Mouse (Mus musculus) CD8-positive naive resting alpha-beta T cell, adult 2 months (primary cell): ENCODE measurements around the gene Kcnk4.
A peak's percentile ranks its signal among the peaks of the same experiment; 100 is the strongest.

Source experiments
- DNase-seq, 2 experiments: peaks; one replicate each; pipeline ENCODE4 v3.0.0; 2022; ENCODE audit warnings: low read depth in 2 of 2, low spot score in 2 of 2

The Kcnk4 gene

DNA sequence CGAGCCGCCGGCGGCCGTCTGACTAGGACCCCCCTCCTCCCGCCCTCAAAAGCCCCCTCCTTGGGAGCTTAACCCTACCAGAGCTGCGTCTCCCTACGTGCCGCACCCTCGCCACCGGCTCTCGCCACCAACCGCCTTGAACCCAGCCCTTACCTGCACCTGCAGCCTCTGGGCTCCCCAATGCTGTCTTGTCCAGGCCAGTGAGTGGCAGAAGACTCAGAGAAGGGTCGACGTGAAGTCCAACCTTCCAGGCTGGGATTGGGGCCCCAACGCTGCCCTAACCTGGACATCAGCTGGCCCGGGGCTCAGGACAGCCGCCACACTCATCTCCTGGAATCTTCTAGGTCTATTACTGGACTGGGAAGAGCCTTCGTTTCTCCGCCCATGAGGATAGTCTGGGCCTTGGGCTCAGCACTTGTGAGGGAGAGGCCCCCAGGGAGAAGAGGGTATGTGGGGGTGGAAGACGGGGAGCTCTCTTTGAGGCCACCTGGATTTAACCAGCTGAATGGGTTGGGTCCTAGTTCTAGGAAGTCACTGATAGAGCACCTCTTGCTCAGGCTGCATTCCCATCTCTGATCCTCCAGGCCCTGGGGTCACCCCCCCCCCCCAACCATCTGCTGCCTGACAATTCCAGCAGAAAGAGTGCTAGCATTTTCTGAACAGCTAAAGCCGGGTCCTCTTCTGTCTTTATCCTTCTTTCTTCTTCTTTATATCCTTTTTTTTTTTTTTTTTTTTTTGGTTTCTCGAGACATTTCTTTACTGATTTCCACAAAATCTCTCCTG, at the start of gene Kcnk4:
Kcnk4 (minus strand) TSS at position 321 of the 783 bp plus-strand sequence.
- DNase-seq: no peak

DNA sequence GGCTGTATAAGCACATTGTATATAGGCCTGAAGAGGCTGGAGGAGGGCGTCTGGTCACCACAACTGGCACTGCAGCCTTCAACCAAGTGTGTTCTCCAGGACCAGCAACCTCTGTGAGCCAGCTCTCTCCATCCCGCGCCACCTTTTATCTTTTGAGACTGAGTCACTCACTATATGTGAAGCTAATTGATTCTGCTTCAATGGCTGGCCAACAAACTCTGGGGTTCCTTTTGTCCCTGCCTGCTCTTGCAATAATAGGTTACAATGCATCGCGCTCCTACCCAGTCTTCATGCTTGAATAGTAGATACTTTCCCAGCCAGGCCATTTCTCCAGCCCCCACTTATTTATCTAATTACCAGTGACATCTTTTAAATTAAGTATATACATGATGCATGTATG, 49.3 kb upstream of the Kcnk4 start:
- no peak for DNase-seq

DNA sequence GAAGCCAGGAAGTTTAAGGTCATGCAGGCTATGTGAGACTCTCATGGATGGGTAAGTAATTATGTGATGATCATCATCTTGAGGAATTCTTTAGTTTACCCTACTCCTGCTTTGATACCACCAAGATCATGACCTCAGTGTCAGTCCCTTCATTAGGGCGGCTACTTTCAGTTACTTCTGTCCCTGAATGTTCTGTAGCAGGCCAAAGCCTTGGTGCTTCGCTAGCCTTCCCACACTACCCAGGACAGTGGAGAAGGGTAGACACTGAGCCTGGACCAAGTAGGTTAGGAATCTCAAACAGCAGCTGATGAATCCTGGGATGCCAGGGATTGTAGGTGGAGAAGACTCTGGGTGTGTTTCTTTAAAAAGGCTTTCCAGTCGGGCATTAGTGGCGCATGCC, 47.1 kb upstream of the Kcnk4 start:
- no peak for DNase-seq

DNA sequence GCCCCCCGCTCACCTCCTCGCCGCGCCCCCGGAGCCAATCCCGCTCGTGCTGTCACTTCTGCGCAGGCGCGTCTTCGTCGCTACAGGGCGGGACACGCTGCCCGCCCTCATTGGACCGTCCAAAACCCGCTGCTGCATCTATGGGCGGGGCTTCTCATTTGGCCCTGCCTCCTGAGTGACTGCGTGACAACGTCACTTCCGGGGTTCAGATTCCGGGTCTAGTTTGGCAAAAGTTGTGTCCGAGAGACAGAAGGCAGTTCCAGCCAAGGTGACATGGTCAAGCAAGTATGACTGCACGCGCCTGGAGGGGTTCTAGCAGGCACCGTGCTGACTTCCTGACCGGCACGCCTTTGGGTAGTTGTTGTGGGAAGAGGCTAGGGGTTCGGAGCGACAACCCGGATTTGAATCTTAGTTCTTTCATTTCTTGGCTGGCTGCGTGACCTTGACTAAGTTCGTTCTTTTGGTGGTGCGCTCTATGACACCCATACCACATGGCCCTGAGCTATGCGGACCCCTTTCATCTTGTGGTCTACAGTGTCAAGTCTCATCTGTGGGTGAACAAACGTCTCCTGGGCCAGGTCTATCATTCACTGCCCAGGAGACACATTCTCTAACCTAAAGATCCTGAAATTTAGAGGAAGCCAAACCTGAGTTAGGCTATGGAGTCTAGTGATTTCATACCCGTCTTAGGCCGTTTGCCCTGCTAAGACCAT, 46.2 kb upstream of the Kcnk4 start, which contains the start of gene Fkbp2:
Fkbp2 (minus strand) TSS at position 121 of the 713 bp plus-strand sequence.
- DNase-seq: peak; percentile 98

DNA sequence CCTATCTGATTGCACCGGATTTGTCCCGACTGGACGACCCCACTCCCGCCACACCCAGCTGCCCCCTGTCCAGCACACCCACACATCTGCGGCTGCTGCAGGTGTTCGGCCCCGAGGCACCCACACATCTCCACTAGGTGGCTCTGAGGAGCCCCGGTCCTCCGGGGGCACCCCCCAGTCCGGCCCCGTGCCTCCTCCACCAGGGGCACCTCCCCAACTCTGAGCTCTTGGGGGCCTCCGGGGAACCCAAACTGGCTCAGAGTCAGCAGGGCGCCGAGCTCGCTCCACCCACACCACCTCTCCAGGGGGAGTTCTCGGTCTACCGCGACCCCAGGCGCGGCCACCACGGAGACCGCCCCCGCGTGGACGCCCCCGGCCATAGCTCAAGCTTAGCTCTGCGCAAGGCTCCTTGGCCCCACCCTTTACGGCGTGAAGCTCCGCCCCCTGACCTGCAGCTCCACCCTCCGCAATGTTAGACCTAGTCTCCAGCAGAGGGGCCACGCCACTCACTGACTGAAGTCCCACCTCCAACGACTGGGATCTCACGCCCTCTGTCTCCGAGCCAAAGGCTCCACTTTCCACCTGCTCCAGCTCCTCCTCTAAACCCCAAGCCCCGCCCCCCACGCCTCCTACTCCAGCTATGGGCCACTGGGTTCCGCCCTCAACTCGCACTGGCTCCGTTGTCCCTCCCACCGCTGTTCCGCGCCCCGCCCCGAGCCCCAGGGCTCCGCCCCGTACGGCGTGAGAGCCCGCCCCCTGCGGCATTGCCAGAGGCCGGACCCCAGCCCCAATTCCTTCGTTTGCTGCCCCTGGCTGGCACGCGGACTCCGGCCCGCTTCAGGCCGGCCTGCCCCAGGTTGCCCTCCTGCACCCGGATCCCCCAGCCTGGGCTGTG, 45.4 kb upstream of the Kcnk4 start:
- peak; percentile 99 to 100 for DNase-seq

GRCm38 (mm10) chr19:6979001-6979479, 44.7 kb upstream of the Kcnk4 start:
- DNase-seq: no peak

GRCm38 (mm10) chr19:6978639-6978974, 44.3 kb upstream of the Kcnk4 start:
- no peak for DNase-seq

DNA sequence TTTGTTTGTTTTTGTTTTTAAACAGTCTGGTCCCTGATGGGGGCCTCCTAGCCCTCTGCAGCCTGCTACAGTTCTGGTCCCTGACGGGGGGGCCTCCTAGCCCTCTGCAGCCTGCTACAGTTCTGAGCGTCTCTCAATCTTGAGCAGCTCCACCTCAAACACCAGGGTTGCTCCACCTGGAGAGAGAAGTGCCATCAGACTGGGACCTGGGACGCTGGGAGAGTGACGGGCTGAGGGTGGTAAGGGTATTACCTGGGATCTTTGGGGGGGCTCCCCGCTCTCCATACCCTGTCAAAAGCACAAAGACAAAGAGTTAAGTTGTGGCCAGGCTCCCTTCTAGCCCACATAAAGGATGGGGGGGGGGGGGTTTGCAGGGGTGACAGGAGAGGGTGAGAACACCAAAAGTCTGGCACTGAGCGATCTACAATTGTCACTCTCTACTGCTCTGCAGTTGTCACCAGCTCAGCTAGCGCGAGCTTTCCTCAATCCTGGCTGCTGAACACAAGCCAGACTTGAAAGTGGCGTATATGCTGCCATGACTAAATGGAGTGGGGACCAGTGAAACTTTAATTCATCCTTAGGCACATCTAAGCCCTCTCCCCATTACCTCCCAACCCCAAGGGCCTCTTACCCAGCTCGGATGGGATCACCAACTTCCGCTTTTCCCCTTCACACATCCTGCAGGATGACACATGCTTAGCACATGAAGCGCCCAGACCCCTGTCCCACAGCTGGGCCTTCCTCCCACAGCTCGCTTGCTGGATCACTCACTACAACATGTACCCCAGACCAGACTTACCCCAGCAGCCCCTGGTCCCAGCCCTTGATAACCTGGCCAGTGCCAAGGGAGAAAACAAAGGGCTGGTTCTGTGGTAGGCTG, 43.7 kb upstream of the Kcnk4 start:
- no peak for DNase-seq

- DNase-seq: peak; percentile 54 to 55
Measured at GRCm38 (mm10) chr19:6975537-6976521, 41.5 kb upstream of the Kcnk4 start, which contains the start of gene Plcb3. Plcb3 (minus strand) TSS chr19:6976470.

DNA sequence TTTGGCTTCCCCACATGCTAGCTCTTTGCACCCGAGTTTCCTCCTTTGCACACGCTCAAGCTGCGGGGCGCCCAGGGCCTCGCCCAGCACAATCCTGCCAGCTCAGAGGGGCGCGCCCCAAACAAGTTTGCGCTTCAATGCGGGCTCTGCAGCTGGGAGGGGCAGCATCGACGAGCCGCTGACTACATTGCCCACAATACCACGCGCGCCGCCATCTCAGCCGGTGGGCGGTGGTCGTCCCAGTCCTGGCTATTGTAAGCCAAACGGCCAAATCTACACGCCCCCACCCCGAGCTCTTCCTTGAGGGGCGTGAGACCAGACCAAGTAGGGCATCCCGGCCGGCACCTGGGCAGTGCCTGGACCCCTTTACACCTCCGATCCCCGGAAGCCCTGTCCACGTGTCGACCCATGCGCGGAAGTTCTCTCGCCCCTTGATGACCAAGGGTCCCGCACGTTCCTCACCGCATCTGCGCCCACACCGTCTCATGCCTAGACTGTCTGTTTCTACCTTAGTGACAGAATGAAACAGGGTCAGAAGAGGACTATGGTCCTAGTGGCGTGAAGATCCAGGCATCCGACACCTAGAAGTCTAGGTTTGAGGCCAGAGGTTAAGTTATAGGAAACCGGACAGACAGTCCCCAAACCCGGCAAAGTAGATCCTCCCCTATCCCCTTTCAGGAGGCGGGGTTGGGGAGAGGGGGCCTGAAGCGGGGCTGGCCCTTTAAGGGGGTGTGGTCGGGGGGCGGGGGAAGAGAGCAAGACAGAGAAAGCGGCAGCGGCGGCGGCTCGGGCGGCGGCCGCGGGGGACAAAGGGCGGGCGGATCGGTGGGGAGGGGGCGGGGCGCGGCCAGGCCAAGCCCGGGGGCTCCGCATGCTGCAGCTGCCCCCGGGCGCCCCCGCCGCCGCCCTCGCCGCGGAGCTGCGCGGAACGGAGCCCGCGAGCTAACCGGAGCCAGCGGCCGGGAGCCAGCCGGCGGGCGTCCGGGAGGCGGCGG, 40.2 kb upstream of the Kcnk4 start, which contains the start of gene Ppp1r14b:
Ppp1r14b (plus strand) TSS at position 758 of the 995 bp plus-strand sequence.
- DNase-seq: peak; percentile 62 to 73

- DNase-seq: no peak
Measured at GRCm38 (mm10) chr19:6973581-6974190, 39.4 kb upstream of the Kcnk4 start.

DNA sequence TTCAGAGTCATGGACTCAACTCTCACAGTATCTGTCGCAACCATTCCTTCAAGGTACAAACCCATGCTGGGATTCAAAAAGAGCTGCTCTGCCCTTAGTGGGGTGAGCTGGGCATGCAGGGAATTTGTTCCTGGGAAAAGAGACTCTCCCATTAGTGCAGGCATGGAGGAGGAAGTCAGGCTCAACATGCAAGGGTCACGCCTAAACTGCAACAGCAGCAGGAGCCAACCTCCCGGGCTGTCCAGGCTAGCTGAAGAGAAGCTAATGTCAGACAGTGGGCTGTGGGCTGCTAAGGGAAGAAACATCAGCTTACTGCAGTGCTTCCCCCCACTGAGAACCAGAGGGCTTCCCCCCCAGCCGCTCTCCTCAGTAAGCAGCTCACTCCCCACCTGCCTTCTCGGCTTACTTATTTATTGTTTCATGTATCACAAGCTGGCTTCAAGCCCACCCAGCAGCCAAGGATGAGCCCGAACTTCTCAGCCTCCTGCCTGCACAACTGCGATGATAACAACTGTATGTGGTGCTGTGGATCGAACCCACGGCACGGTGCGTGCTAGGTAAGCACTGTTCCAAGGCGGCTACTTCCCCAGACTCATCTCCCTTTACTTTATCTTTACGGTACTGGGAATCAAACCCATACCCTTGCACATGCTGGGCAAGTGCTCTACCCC, 38.1 kb upstream of the Kcnk4 start:
- DNase-seq: no peak

DNA sequence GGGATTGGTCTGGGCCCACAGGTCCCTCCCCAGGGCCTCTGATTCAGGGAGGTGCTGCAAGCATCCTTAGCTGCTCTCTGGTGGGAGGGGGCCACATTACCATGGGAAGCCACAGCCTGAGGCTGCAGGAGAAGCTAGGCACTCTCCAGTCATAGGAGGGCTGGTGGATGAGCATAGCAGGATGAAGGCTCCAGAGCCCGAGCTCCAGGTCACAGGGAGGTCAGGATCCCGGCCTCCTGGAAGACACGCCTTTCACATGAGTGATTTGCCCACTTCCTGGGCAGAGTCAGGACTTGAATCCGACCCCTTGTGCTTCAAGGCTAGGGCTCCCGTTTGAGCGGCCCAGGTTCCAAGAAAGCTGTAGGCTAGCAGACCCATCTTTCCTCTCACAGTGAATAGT, 37.3 kb upstream of the Kcnk4 start:
- DNase-seq: no peak

DNA sequence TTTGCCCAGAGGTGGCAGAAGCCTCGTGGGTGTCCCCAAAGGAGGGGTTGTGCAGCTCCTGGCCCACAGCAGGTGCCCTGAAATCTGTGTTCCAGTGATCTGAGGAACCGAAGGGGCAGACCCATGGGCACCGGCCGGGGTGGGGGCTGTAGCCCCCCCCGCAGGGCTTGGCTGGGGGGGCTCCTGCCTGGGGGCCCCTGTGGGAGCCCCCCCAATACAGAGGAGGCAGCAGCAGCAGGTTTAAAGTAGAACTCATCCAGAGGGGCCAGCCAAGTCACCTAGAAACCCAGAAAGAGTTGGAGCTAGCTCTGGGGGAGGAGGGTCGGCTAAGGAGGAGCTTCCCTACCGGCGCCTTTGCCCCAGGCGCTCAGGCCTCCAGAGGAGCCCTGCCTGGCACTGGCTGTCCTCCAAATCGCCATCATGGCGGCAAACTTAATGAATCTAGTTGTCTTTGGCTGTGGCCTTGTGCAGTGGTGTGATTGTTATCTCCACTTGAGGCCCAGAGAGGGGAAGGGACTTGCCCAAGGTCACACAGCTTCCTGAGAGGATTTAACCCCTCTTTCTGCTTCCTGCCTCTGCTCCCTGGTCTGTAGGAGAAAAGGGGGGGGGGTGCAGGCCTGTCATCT, 36.3 kb upstream of the Kcnk4 start:
- DNase-seq: no peak

- peak; percentile 55 to 61 for DNase-seq
Measured at GRCm38 (mm10) chr19:6969665-6970381, 35.5 kb upstream of the Kcnk4 start.

DNA sequence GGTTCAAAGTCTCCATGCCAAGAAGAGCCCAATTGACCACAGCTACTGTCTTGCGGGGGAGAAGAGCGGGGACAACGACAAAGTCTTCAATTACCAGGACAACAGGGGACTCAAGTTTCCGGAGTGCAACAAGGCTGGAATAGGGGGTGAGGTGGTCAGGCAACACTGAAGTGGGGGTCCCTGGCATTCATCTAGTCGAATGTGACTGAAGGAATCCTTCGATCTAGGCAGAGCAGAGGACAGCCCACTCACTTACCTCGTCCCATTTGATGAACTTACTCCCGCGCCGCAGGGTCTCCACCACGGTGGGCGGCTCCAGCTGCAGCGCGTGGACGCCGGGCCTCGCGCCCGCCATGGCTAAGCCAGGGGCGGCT, 35.0 kb upstream of the Kcnk4 start:
- no peak for DNase-seq
